Mouse (Mus musculus): ENCODE data around the gene Gm43552. TPM values are rescaled to one million over a fixed set of nuclear protein-coding genes. Genes with fewer than 3 reads are reported as not detected.
"Not testable (repeated sequence)": the region's sequence is repeated elsewhere in the genome, so short reads cannot be mapped to it uniquely, and the experiment has no call there.

The Gm43552 gene
- polyA plus RNA-seq, 1 experiment from 2014 or later = not detected

DNA sequence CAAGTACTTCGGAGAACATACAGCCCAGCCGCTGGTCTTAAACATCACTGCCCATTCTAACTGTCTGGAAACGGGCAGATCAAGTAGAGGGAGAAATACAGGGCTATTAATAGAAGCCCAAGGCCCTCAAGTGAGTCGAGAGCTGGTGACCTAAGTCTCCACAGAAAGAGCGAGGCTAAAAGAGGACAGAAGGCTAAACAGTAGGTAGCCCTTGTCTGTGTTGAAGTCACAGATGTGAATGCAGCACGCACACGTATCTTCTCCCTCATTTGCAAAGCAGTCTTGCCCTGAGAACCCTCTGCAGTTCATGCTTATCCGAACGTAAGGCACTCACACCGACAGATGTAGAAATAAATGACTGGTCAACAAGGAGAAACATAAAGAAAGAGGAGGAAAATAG is 5.3 kb downstream of the Gm43552 start:
- Histone ChIP-seq H3K4me3 (no peak overlapping the region), H3K27ac (no peak overlapping the region), H3K4me1 (peaks cover 16% of the 10 kb centered on the region), H3K9me3 (replicated peaks) (no peaks in the 10 kb centered on the region), H3K9ac (no peak overlapping the region), H3K27me3 (no peaks in the 10 kb centered on the region), H3K36me3 (ENCODE audit: poor library complexity, severe bottlenecking) (0 out of 2 replicates have a peak, but pooled peaks cover 3% of the 10 kb centered on the region), H3K4me2 (no peak overlapping the region)
- ATAC-seq = no peak
- WGBS = 85% methylated on average over 10 of the region's 10 CpGs

DNA sequence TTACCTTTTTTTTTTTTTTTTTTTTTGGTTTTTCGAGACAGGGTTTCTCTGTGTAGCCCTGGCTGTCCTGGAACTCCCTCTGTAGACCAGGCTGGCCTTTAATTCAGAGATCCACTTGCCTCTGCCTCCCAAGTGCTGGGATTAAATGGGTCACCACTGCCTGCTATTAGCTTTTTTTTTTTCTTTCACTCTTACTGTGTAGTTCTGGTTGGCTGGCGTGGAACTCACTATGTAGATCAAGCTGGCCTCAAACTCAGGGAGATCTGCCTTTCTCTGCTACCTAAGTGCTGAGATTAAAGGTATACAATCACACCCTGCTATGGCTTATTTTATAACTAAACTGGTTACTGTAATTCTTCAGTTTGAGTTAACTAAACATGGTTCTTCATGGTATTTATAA is 6.1 kb downstream of the Gm43552 start:
- whole genome bisulfite sequencing = 99% methylated on average over 2 of the region's 2 CpGs
- no peak overlapping the region for H3K4me3 ChIP-seq
- no peak overlapping the region for H3K4me2 ChIP-seq
- H3K4me1 ChIP-seq = peaks cover 14% of the 10 kb centered on the region
- H3K9me3 ChIP-seq (replicated peaks) = no peaks in the 10 kb centered on the region
- no peaks in the 10 kb centered on the region for H3K27me3 ChIP-seq
- H3K9ac ChIP-seq = no peak overlapping the region
- ATAC-seq = no peak
- 0 out of 2 replicates have a peak, but pooled peaks cover 3% of the 10 kb centered on the region for H3K36me3 ChIP-seq (ENCODE audit: poor library complexity, severe bottlenecking)
- no peak overlapping the region for H3K27ac ChIP-seq

DNA sequence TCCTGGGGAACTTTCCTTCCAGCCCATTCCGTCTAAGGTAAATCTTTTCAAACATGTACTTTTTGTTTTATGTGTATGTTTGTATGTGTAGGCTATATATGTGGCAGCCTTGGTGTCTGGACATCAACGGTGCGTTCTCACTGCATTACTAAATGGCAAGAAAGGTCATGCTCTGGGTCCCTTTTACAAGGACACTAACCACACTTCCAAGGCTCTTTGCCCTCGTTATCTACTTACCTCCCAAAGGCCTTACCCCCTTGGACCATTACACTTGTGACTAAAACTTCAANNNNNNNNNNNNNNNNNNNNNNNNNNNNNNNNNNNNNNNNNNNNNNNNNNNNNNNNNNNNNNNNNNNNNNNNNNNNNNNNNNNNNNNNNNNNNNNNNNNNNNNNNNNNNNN is 9.6 kb downstream of the Gm43552 start:
- no peak overlapping the region for H3K4me3 ChIP-seq
- H3K36me3 ChIP-seq (ENCODE audit: poor library complexity, severe bottlenecking) = 0 out of 2 replicates have a peak, but pooled peaks cover 3% of the 10 kb centered on the region
- H3K4me2 ChIP-seq = no peak overlapping the region
- H3K9ac ChIP-seq = no peak overlapping the region
- no peak overlapping the region for H3K27ac ChIP-seq
- H3K9me3 ChIP-seq (replicated peaks) = no peaks in the 10 kb centered on the region
- ATAC-seq = no peak
- H3K4me1 ChIP-seq = no peaks in the 10 kb centered on the region
- 79% methylated on average over 4 of the region's 4 CpGs for WGBS
- no peaks in the 10 kb centered on the region for H3K27me3 ChIP-seq

DNA sequence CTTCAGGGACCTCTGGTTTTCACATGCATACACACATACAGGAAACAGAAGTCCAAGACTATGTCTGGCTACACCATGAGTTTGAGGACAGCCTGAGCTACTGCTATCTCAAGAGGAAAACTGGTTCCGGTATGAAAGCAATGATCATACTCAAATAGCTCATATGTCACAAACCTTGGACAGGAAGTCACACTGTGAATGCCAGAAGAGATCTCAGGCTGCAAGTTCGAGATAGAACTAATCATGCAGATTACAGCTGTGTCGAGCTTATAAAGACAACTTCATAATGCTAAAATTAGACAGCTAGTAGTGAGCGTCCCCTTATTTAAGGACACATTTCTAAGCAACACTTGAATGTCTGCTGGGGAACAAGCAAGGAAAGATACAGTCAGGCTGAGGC is 12.1 kb downstream of the Gm43552 start:
- Histone ChIP-seq H3K9ac (no peak overlapping the region), H3K4me1 (no peaks in the 10 kb centered on the region), H3K36me3 (ENCODE audit: poor library complexity, severe bottlenecking) (0 out of 2 replicates have a peak, but pooled peaks cover 3% of the 10 kb centered on the region), H3K4me3 (no peak overlapping the region), H3K4me2 (no peak overlapping the region), H3K9me3 (replicated peaks) (no peaks in the 10 kb centered on the region), H3K27me3 (no peaks in the 10 kb centered on the region), H3K27ac (no peak overlapping the region)
- no peak for ATAC-seq
- WGBS = 87% methylated on average over 4 of the region's 4 CpGs

DNA sequence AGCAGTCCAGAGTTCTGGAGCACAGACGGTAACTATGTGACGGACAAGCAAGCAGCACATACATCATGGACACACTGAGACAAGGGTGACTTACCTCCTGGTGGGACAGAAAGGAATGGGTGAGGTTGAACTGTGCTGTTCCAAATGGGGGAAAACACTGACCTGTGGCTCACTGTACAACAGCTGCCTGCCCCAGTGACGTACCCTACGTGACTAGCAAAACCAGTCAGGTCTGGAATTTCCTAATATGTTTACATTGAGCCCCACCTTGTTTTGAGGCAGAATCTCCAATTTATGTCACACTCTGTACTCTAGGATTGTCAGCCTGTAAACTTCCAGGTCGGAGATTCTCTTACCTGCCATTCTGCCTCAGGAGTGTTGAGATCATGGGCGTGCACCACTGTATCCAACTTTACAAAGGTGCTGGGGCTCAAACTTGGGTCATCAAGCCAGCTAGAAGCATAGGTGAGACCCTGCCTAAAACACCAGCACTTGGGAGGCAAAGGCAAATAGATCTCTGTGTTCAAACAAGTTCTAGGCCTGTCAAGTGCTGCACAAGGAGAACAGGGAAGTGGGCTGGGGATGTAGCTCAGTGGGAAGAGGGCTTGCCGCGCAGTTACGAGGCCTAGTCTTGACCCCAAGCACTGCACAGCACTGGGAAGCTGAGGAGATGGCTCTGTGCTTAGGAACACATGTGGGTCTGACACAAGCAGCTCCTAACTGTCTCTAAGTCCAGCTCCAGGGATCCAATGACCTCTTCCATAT is 12.8 kb downstream of the Gm43552 start:
- WGBS = 98% methylated on average over 9 of the region's 9 CpGs
- H3K4me2 ChIP-seq = no peak overlapping the region
- 0 out of 2 replicates have a peak, but pooled peaks cover 3% of the 10 kb centered on the region for H3K36me3 ChIP-seq (ENCODE audit: poor library complexity, severe bottlenecking)
- H3K9me3 ChIP-seq (replicated peaks) = no peaks in the 10 kb centered on the region
- no peak overlapping the region for H3K9ac ChIP-seq
- no peaks in the 10 kb centered on the region for H3K27me3 ChIP-seq
- H3K4me1 ChIP-seq = no peaks in the 10 kb centered on the region
- no peak overlapping the region for H3K4me3 ChIP-seq
- H3K27ac ChIP-seq = no peak overlapping the region
- ATAC-seq = no peak

DNA sequence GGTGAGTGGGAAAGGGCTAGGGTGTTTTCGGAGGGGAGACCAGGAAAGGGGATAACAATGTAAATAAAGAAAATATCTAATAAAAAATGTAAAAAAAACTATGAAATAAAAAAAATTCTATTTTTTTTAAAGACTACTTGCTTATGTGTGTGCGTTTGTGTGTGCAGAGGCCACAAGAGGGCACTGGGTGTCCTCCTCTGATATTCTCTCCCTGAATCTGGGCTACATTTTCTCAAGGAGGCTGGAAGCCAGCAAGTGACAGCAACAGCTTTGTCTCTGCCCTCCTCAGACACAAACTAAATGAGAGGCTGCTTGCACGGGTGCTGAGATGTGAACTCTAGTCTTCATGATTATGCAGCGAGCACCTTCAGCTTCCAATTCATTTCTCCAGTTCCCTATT is 14.4 kb downstream of the Gm43552 start:
- Histone ChIP-seq H3K4me1 (no peaks in the 10 kb centered on the region), H3K9ac (no peak overlapping the region), H3K27ac (no peak overlapping the region), H3K36me3 (ENCODE audit: poor library complexity, severe bottlenecking) (no peaks in the 10 kb centered on the region), H3K9me3 (replicated peaks) (no peaks in the 10 kb centered on the region), H3K4me3 (no peak overlapping the region), H3K4me2 (no peak overlapping the region), H3K27me3 (no peaks in the 10 kb centered on the region)
- ATAC-seq = no peak
- 71% methylated on average over 4 of the region's 4 CpGs for WGBS

DNA sequence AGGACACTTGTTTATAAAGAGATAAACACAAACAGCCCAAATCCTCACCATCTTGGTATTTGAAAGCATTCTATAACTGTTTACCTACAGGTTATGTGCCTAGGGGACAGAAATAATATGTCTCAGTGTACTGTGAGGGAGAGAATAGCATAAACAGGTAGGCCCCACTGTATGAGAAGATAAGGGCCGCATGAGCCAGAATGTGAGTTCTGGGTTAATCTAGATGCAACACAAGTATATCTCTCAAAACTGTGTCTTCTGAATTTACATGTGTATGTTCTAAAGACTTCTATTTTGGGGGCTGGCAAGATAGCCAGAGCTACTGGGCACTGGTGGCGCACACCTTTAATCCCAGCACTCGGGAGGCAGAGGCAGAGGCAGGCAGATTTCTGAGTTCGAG is 15.9 kb downstream of the Gm43552 start:
- not testable (repeated sequence) for H3K27me3 ChIP-seq; H3K4me2 ChIP-seq; ATAC-seq; H3K36me3 ChIP-seq (ENCODE audit: poor library complexity, severe bottlenecking); H3K4me1 ChIP-seq; H3K9me3 ChIP-seq (replicated peaks); H3K27ac ChIP-seq; H3K4me3 ChIP-seq; H3K9ac ChIP-seq
- WGBS = 96% methylated on average over 4 of the region's 4 CpGs

DNA sequence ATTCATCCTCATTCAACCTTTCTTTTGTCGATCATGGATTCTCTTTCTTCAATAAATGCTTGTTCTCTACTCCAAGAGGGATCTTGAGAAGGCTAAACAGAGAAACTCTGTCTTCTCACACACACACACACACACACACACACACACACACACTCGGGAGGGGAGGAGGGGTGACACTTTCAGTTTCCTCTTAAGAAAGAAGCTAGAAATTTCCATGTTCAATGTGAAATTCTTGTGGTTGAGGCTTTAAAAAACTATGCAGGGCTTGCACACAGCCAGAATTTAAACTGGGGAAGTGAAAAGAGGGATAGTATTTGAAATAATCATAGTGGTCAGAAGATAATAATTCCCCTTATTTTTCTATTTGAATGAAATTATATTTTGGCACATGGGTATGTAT is 16.8 kb downstream of the Gm43552 start:
- Histone ChIP-seq H3K4me2 (no peak overlapping the region), H3K4me3 (no peak overlapping the region), H3K27ac (no peak overlapping the region), H3K9me3 (replicated peaks) (no peaks in the 10 kb centered on the region), H3K4me1 (no peaks in the 10 kb centered on the region), H3K36me3 (ENCODE audit: poor library complexity, severe bottlenecking) (no peaks in the 10 kb centered on the region), H3K9ac (no peak overlapping the region), H3K27me3 (no peaks in the 10 kb centered on the region)
- no peak for ATAC-seq
- WGBS = 91% methylated on average over 2 of the region's 2 CpGs

DNA sequence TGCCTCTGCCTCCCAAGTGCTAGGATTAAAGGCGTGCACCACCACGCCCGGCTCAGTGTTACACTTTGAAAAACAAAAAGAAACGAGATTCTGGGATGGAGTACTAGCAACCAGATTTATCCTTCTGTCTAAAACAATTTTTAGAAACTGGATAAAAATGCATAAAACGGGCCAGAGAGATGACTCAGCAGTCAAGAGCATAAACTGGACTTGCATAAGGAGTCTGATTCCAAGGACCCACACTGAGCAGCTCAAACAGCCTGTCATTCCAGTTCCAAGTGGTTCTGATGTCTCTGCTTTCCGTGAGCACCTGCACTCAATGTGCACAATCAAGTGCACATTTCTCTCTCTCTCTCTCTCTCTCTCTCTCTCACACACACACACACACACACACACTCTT is 22.9 kb downstream of the Gm43552 start:
- H3K9ac ChIP-seq = no peak overlapping the region
- no peaks in the 10 kb centered on the region for H3K4me1 ChIP-seq
- peaks cover 25% of the 10 kb centered on the region for H3K36me3 ChIP-seq (ENCODE audit: poor library complexity, severe bottlenecking)
- no peak for ATAC-seq
- no peak overlapping the region for H3K4me3 ChIP-seq
- no peak overlapping the region for H3K4me2 ChIP-seq
- no peak overlapping the region for H3K27ac ChIP-seq
- 89% methylated on average over 6 of the region's 6 CpGs for WGBS
- no peaks in the 10 kb centered on the region for H3K27me3 ChIP-seq
- H3K9me3 ChIP-seq (replicated peaks) = 0 out of 2 replicates have a peak, but pooled peaks cover 5% of the 10 kb centered on the region

DNA sequence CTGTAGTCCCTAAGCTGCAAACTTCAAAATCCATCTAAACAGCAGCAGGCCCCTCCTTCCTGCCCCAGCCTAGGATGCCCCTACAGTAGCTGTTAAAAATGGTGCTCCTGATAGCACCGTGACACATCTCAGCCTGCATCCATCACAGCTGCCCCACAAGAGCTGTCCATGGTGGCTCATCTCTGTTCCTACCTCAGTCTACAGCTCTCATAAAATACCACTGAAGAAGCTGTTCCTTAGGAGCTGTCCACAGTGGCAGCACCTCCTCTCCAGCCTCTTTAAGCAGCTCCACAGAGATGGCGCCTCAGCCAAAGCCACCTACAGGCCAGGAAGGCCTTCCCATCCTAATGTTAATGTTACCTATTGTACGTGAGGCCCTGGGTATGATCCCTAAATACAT is 25.7 kb downstream of the Gm43552 start:
- no peak overlapping the region for H3K4me3 ChIP-seq
- H3K4me1 ChIP-seq = no peaks in the 10 kb centered on the region
- peaks cover 25% of the 10 kb centered on the region for H3K36me3 ChIP-seq (ENCODE audit: poor library complexity, severe bottlenecking)
- no peak overlapping the region for H3K9ac ChIP-seq
- no peak overlapping the region for H3K4me2 ChIP-seq
- 0 out of 2 replicates have a peak, but pooled peaks cover 5% of the 10 kb centered on the region for H3K9me3 ChIP-seq (replicated peaks)
- WGBS = 88% methylated on average over 3 of the region's 3 CpGs
- no peaks in the 10 kb centered on the region for H3K27me3 ChIP-seq
- ATAC-seq = no peak
- H3K27ac ChIP-seq = no peak overlapping the region

DNA sequence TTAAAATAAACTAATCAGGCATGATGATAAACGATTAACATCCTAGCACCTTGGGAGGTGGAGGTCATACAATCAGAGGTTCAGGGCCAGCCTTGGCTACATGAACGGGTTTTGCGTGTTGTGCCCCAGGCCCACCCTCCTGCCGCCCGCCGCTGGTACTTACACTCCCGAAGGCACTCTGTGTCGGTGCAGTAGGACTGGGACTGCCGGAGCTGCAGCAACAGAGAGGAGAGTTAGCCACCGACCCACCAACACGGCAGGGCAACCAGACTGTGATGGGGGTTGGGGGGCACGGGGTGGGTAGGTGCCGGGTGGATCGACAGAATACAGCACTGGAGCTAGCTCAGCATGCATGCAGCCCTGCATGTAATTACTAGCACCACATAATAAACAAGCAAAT is 32.3 kb downstream of the Gm43552 start:
- Histone ChIP-seq H3K4me1 (no peaks in the 10 kb centered on the region), H3K36me3 (ENCODE audit: poor library complexity, severe bottlenecking) (peaks cover 9% of the 10 kb centered on the region; the same call in 1 of the 2 replicates), H3K27ac (no peak overlapping the region), H3K4me3 (no peak overlapping the region), H3K9me3 (replicated peaks) (no peaks in the 10 kb centered on the region), H3K4me2 (no peak overlapping the region), H3K27me3 (no peaks in the 10 kb centered on the region), H3K9ac (no peak overlapping the region)
- ATAC-seq = no peak
- 94% methylated on average over 14 of the region's 14 CpGs for WGBS

DNA sequence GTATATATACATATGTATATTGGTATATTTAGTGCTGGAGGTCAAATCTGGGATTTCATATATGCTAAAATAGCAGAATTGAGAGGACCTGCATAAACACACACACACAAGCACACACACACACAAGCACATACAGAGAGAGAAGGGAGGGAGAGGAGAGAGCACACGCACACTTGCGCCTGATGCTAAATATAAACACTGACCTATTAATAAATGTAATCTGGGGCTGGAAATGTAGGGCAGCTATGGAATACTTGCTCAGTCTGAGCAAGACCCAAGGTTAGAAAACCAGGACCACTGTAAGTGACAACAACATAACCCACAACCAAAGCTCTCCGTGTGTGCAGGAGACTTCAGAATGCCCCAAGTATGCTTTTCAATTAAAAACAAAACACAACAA is 33.2 kb downstream of the Gm43552 start:
- WGBS = 90% methylated on average over 3 of the region's 3 CpGs
- no peak overlapping the region for H3K4me2 ChIP-seq
- H3K4me1 ChIP-seq = no peaks in the 10 kb centered on the region
- H3K9ac ChIP-seq = no peak overlapping the region
- no peak for ATAC-seq
- no peaks in the 10 kb centered on the region for H3K27me3 ChIP-seq
- H3K4me3 ChIP-seq = no peak overlapping the region
- H3K36me3 ChIP-seq (ENCODE audit: poor library complexity, severe bottlenecking) = peaks cover 9% of the 10 kb centered on the region; the same call in 1 of the 2 replicates
- H3K9me3 ChIP-seq (replicated peaks) = no peaks in the 10 kb centered on the region
- H3K27ac ChIP-seq = no peak overlapping the region

DNA sequence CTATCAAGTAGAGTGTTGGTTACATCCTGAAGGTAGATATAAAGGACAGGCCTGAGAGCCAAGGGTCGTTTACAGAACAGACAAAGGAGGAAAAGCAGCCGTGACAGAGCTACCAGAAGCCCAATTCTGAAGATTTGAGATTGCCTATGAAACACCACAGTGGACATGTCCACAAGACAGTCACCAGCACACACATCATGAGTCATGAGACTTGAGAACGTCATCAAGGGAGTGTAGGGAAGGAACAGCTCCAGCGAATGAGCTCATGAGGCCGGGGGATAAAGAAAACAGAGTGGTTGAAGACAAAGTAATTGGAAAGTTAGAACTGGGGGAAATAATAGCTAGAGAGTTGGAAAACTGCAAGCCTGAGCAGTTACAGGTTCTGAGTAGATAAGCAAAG is 34.8 kb downstream of the Gm43552 start:
- no peak overlapping the region for H3K4me3 ChIP-seq
- no peaks in the 10 kb centered on the region for H3K27me3 ChIP-seq
- no peaks in the 10 kb centered on the region for H3K9me3 ChIP-seq (replicated peaks)
- 71% methylated on average over 5 of the region's 5 CpGs for WGBS
- H3K4me2 ChIP-seq = no peak overlapping the region
- H3K27ac ChIP-seq = no peak overlapping the region
- no peak for ATAC-seq
- H3K36me3 ChIP-seq (ENCODE audit: poor library complexity, severe bottlenecking) = peaks cover 9% of the 10 kb centered on the region; the same call in 1 of the 2 replicates
- H3K4me1 ChIP-seq = no peaks in the 10 kb centered on the region
- no peak overlapping the region for H3K9ac ChIP-seq
